ENCODE assay signal across 20 mouse cellular contexts in the genomic region with DNA sequence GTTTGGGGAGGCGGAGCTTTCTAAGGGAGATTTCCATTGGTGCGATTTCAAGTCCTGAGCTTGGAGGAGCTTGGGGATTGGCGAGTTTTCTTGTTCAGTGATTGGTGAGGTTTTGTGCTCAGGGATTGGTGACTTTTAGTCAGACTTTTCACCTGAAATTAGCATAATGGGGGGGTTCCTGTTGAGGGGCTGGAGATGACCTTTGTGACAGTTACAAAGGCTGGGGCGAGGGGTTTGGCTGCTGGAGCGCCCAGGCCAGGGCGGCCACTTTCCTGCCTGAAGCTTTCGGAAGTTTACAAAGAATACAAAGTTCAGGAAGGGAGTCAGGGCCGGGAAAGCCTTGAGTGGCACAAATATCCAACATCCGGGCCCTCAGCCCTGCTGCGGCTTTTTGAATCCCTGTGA. TPM values are rescaled to one million over a fixed set of nuclear protein-coding genes. Genes with fewer than 3 reads are reported as not detected.
DNase-seq lines count a peak whose midpoint lies in the region; ATAC-seq and TF ChIP-seq lines count a peak whose summit lies in the region.
"Had no signal": no experiment of that assay in that cellular context is flagged by ENCODE, and none has a peak within 500 bp of the region (broad histone marks: within the 10 kb centered on the region; RNA-seq: fewer than 3 reads in every experiment).

No protein-coding gene starts in this region.

- DNase-seq in heart, adult 8-10 months (ENCODE audit: low spot score): peak; percentile 31
- DNase-seq in heart, postnatal 25 days (ENCODE audit: low spot score): no peak
- peak; percentile 21 for DNase-seq in CH12.LX (ENCODE audit: extremely low read depth)
- DNase-seq in R1 (ENCODE audit: low read depth, low spot score): peak; percentile 97
- DNase-seq in lung, postnatal 14 days: peak; percentile 62
- DNase-seq in ovary, postnatal 36 days (ENCODE audit: low spot score): no peak
- DNase-seq in cerebellum, adult 18-20 months: no peak
- DNase-seq: adrenal gland, postnatal 36 days; cerebellum, postnatal 25 days; kidney, adult 9 months; thymus, postnatal 14 days had no signal

- no peak for TF ChIP-seq POLR2A in CH12.LX (IDR thresholded peaks at IDR 0.05; ENCODE audit: low read depth, low read length)

- TF ChIP-seq RAD21 in CH12.LX (IDR thresholded peaks at IDR 0.05; ENCODE audit: low read depth, low read length): no peak

- in situ Hi-C loops in CH12.LX (cut with MboI; ENCODE audit: low pct_ligation_motif_present, low pct_unique_long_range_greater_than_20kb, low sequenced_read_pairs): no loop called here

- H3K4me1 ChIP-seq in CH12.LX (ENCODE audit: control insufficient read depth in 1 of 2, insufficient read depth in 2 of 2): no peaks in the 10 kb centered on the region
- H3K4me1 ChIP-seq: embryonic facial prominence, embryonic 10.5 days; stomach, embryonic 15.5 days had no signal

- peaks cover 3% of the 10 kb centered on the region for H3K9me3 ChIP-seq in CH12.LX (replicated peaks; ENCODE audit: low read length)
- H3K9me3 ChIP-seq: embryonic facial prominence, embryonic 10.5 days; forebrain, embryonic 15.5 days; limb, embryonic 15.5 days; stomach, embryonic 15.5 days had no signal

- intact Hi-C loops in heart, postnatal 25 days (cut with DNase I): no loop called here

- TF ChIP-seq CTCF in CH12.LX (conservative IDR thresholded peaks at IDR 0.05 in 1 of 2, IDR thresholded peaks at IDR 0.05 in 1 of 2; ENCODE audit: low read depth in 2 of 2, low read length in 2 of 2): no peak

- H3K4me2 ChIP-seq in CH12.LX (ENCODE audit: insufficient read depth, low read depth, poor library complexity, severe bottlenecking): no peak overlapping the region
- H3K4me2 ChIP-seq: forebrain, embryonic 15.5 days; heart, embryonic 11.5 days; limb, embryonic 15.5 days; stomach, embryonic 15.5 days had no signal

- no peak for ATAC-seq in monocyte, adult 5-6 weeks (replicated peaks; ENCODE audit: insufficient number of reproducible peaks, low FRiP score, low TSS enrichment, poor library complexity, severe bottlenecking)
- ATAC-seq: forebrain, embryonic 15.5 days; inflammation-experienced regulatory T-cells, adult 6 months; midbrain, embryonic 16.5 days had no signal

- no peak overlapping the region for H3K4me3 ChIP-seq in CH12.LX (replicated peaks in 1 of 3; ENCODE audit: low read depth in 2 of 3, low read length in 2 of 3, poor library complexity in 1 of 3)
- H3K4me3 ChIP-seq: embryonic facial prominence, embryonic 10.5 days; forebrain, embryonic 15.5 days; limb, embryonic 15.5 days; stomach, embryonic 15.5 days had no signal

- H3K27me3 ChIP-seq in CH12.LX (replicated peaks): no peaks in the 10 kb centered on the region
- H3K27me3 ChIP-seq: forebrain, embryonic 15.5 days; limb, embryonic 15.5 days; stomach, embryonic 15.5 days had no signal

- dilution Hi-C loops in CH12.LX (cut with MboI; ENCODE audit: extremely low pct_ligation_motif_present, extremely low pct_unique_long_range_greater_than_20kb, low sequenced_read_pairs): no loop called here

- no peak overlapping the region for H3K9ac ChIP-seq in CH12.LX (ENCODE audit: insufficient read depth, low read depth)
- H3K9ac ChIP-seq: forebrain, embryonic 15.5 days; limb, embryonic 15.5 days; stomach, embryonic 15.5 days had no signal

- no peak for TF ChIP-seq EP300 in CH12.LX (IDR thresholded peaks at IDR 0.05; ENCODE audit: low read length)

- H3K36me3 ChIP-seq in CH12.LX (replicated peaks in 1 of 2; ENCODE audit: control insufficient read depth in 1 of 2, insufficient read depth in 1 of 2, low read length in 1 of 2): no peaks in the 10 kb centered on the region
- H3K36me3 ChIP-seq: embryonic facial prominence, embryonic 10.5 days; forebrain, embryonic 15.5 days; limb, embryonic 15.5 days; stomach, embryonic 15.5 days had no signal

- no peaks in the 10 kb centered on the region for H3K79me2 ChIP-seq in CH12.LX (replicated peaks; ENCODE audit: control insufficient read depth, extremely low read depth, insufficient read depth, poor library complexity, severe bottlenecking)

- no peak overlapping the region for H3K27ac ChIP-seq in CH12.LX (ENCODE audit: insufficient read depth, low read depth)
- H3K27ac ChIP-seq: embryonic facial prominence, embryonic 10.5 days; forebrain, embryonic 15.5 days; limb, embryonic 15.5 days; stomach, embryonic 15.5 days had no signal

TF ChIP-seq in CH12.LX, 34 proteins besides CTCF, POLR2A, EP300 and RAD21:
- TF ChIP-seq PAX5 (IDR thresholded peaks at IDR 0.05; ENCODE audit: low read length) (no peak), NRF1 (IDR thresholded peaks at IDR 0.05; ENCODE audit: low read depth, low read length) (no peak), NELFE (IDR thresholded peaks at IDR 0.05; ENCODE audit: low read depth, low read length) (no peak), POLR2AphosphoS2 (IDR thresholded peaks at IDR 0.05; ENCODE audit: low read depth, low read length) (no peak), TCF12 (IDR thresholded peaks at IDR 0.05; ENCODE audit: low read depth, low read length) (no peak), ZC3H11A (IDR thresholded peaks at IDR 0.05; ENCODE audit: low read depth, low read length) (no peak), MXI1 (IDR thresholded peaks at IDR 0.05; ENCODE audit: low read depth, low read length) (no peak), MAZ (IDR thresholded peaks at IDR 0.05; ENCODE audit: low read depth, low read length) (no peak), ELF1 (IDR thresholded peaks at IDR 0.05; ENCODE audit: low read depth, low read length) (no peak), HCFC1 (IDR thresholded peaks at IDR 0.05; ENCODE audit: low read depth, low read length) (no peak), IRF4 (IDR thresholded peaks at IDR 0.05; ENCODE audit: low read depth, low read length) (no peak), RCOR1 (conservative IDR thresholded peaks at IDR 0.05; ENCODE audit: low read depth, low read length) (no peak), JUND (conservative IDR thresholded peaks at IDR 0.05; ENCODE audit: low read depth, low read length) (no peak), BHLHE40 (IDR thresholded peaks at IDR 0.05; ENCODE audit: low read depth, low read length) (no peak), SMC3 (IDR thresholded peaks at IDR 0.05; ENCODE audit: low read depth, low read length) (no peak), ZKSCAN1 (IDR thresholded peaks at IDR 0.05; ENCODE audit: borderline replicate concordance, low read depth, low read length) (no peak), E2F4 (IDR thresholded peaks at IDR 0.05; ENCODE audit: insufficient replicate concordance, low read depth, low read length) (no peak)
TF ChIP-seq in CH12.LX: peak in this region for 0.

RNA-seq across cellular contexts. Expression of a gene that starts 51.1 kb away (rescaled TPM):
- 10 to 100 TPM; 40.6 to 64.1 (median 43.0) TPM for total RNA-seq in heart, adult 8-10 months (2022)
- 10 to 100 TPM; 34.8 to 49.8 TPM for total RNA-seq in heart, postnatal 25 days (2021)
- total RNA-seq in CH12.LX (2012; rRNA removed) (not detected in 2 replicates), CH12.LX (2014; rRNA removed) (not detected in 2 replicates)
- 0.11 TPM in 1 of 2 replicates, not detected in the other for polyA plus RNA-seq in CH12.LX (2012; ENCODE audit: insufficient read length, low read depth)
- 0.29 TPM in 1 of 3 replicates, not detected in the others for total RNA-seq in monocyte, adult 5-6 weeks (2017)
- total RNA-seq: megakaryocyte-erythroid progenitor cell, adult 5-6 weeks had no signal

RNA-seq across cellular contexts. Expression of a gene that starts 51.9 kb away (rescaled TPM):
- total RNA-seq in heart, adult 8-10 months (2022): 1 to 10 TPM; 1.4 to 2.0 (median 1.8) TPM
- total RNA-seq in heart, postnatal 25 days (2021): 1 to 10 TPM; 1.0 to 1.6 TPM
- total RNA-seq in CH12.LX (2012; rRNA removed) (not detected in 2 replicates), CH12.LX (2014; rRNA removed) (not detected in 2 replicates)
- polyA plus RNA-seq in CH12.LX (2012; ENCODE audit: insufficient read length, low read depth): not detected in 2 replicates
- total RNA-seq in monocyte, adult 5-6 weeks (2017): not detected in 3 replicates
- polyA plus RNA-seq: inflammation-experienced regulatory T-cells, adult 6 months had no signal

Comparison
In these comparisons a context has a peak if more than half of its experiments do, and no peak if none do; other contexts are left out.
1. DNase-seq: peak in heart, adult 8-10 months (single experiment), CH12.LX (single experiment), R1 (single experiment) and lung, postnatal 14 days (single experiment); none in heart, postnatal 25 days (single experiment), ovary, postnatal 36 days (single experiment) and cerebellum, adult 18-20 months (0 of 2).
2. RNA of a gene that starts 51.1 kb away (total RNA-seq): 34.8 to 49.8 TPM in heart, postnatal 25 days and 40.6 to 64.1 TPM in heart, adult 8-10 months; not detected in CH12.LX and 0.29 TPM in monocyte, adult 5-6 weeks; every median in the first group is over 10 times any median in the second.